Mouse (Mus musculus) ES-Bruce4 (cell line): ENCODE measurements around the gene Kif1a.

Source experiments
- CTCF ChIP-seq: IDR thresholded peaks from one replicate; pipeline ENCODE4 v1.8.1; 2011; ENCODE audit warnings: low read depth, low read length
- POLR2A ChIP-seq: IDR thresholded peaks from one replicate; pipeline ENCODE4 v1.8.1; 2011; ENCODE audit warnings: low read length; ENCODE audit not compliant: insufficient read depth

GRCm38 (mm10) chr1:93125256-93125655, 23.5 kb upstream of the Kif1a start:
- no peak for TF ChIP-seq POLR2A
- no peak for TF ChIP-seq CTCF
